Mouse (Mus musculus): ENCODE results near the gene Rnf227. TPM values are rescaled to one million over a fixed set of nuclear protein-coding genes. Genes with fewer than 3 reads are reported as not detected.

The Rnf227 gene
- polyA plus RNA-seq, 1 experiment = 0.06 TPM

DNA sequence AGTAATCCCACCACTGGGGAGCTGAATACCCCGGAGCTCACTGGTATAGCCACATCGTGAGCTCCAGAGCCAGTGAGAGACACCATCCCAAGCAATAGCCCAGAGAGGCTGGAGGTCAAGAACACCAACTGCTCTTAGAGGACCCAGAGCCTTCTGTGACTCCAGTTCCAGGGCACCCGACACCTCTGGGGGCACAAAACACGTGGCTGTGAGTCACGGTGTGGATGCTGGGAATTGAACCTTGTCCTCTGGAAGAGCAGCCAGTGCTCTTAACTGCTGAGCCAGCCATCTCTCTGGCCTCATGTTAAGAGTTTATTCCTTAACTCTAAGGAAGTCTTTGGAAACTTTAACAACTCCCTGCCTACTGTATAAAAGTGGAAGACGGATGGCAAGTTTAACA lies 44.7 kb downstream of the Rnf227 start:
- Histone ChIP-seq H3K36me3 (ENCODE audit: control insufficient read depth) (no peaks in the 10 kb centered on the region), H3K4me3 (replicated peaks) (no peak overlapping the region), H3K9me3 (ENCODE audit: control insufficient read depth, low read length) (no peaks in the 10 kb centered on the region), H3K27me3 (ENCODE audit: control insufficient read depth) (peaks cover 5% of the 10 kb centered on the region; the same call in 1 of the 2 replicates), H3K4me1 (ENCODE audit: control insufficient read depth) (peaks cover 2% of the 10 kb centered on the region)
- TF ChIP-seq TAL1 (IDR thresholded peaks at IDR 0.05; ENCODE audit: low read length) (no peak), GATA1 (IDR thresholded peaks at IDR 0.05; ENCODE audit: low read length) (no peak)

- no peak for TF ChIP-seq TAL1 (IDR thresholded peaks at IDR 0.05; ENCODE audit: low read length)
- TF ChIP-seq GATA1 (IDR thresholded peaks at IDR 0.05; ENCODE audit: low read length) = no peak
- Histone ChIP-seq H3K4me1 (ENCODE audit: control insufficient read depth) (peaks cover 6% of the 10 kb centered on the region), H3K4me3 (replicated peaks) (no peak overlapping the region), H3K9me3 (ENCODE audit: control insufficient read depth, low read length) (no peaks in the 10 kb centered on the region), H3K27me3 (ENCODE audit: control insufficient read depth) (peaks cover under 1% of the 10 kb centered on the region; the same call in 1 of the 2 replicates), H3K36me3 (ENCODE audit: control insufficient read depth) (peaks cover 2% of the 10 kb centered on the region)
These were observed 46.5 kb downstream of the Rnf227 start for GRCm38 (mm10) chr11:69386758-69387157.

DNA sequence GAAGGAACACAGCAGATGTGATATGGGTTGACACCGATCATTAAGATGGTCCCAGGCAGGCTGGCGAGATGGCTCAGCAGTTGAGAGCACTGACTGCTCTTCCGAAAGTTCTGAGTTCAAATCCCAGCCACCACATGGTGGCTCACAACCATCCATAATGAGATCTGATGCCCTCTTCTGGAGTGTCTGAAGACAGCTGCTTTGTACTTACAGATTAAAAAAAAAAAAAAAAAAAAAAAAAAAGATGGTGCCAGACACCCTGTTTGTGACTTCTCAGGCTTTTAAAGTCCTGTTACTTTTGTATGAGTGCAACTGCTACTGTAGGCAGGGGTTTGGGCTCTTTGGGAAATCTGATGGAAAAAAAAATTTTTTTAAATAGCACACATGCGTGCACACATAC lies 48.4 kb downstream of the Rnf227 start:
- no peaks in the 10 kb centered on the region; the same call in 1 of the 2 replicates for H3K27me3 ChIP-seq (ENCODE audit: control insufficient read depth)
- peaks cover 5% of the 10 kb centered on the region for H3K36me3 ChIP-seq (ENCODE audit: control insufficient read depth)
- H3K9me3 ChIP-seq (ENCODE audit: control insufficient read depth, low read length) = no peaks in the 10 kb centered on the region
- TF ChIP-seq GATA1 (IDR thresholded peaks at IDR 0.05; ENCODE audit: low read length) (no peak), TAL1 (IDR thresholded peaks at IDR 0.05; ENCODE audit: low read length) (no peak)
- H3K4me1 ChIP-seq (ENCODE audit: control insufficient read depth) = peaks cover 8% of the 10 kb centered on the region
- no peak overlapping the region for H3K4me3 ChIP-seq (replicated peaks)

GRCm38 (mm10) chr11:69389531-69390399 lies 49.5 kb downstream of the Rnf227 start:
- Histone ChIP-seq H3K4me1 (ENCODE audit: control insufficient read depth) (peaks cover 16% of the 10 kb centered on the region), H3K4me3 (replicated peaks) (no peak overlapping the region), H3K36me3 (ENCODE audit: control insufficient read depth) (peaks cover 5% of the 10 kb centered on the region), H3K9me3 (ENCODE audit: control insufficient read depth, low read length) (no peaks in the 10 kb centered on the region), H3K27me3 (ENCODE audit: control insufficient read depth) (no peaks in the 10 kb centered on the region; the same call in 1 of the 2 replicates)
- TF ChIP-seq GATA1 (IDR thresholded peaks at IDR 0.05; ENCODE audit: low read length) (no peak), TAL1 (IDR thresholded peaks at IDR 0.05; ENCODE audit: low read length) (no peak)

DNA sequence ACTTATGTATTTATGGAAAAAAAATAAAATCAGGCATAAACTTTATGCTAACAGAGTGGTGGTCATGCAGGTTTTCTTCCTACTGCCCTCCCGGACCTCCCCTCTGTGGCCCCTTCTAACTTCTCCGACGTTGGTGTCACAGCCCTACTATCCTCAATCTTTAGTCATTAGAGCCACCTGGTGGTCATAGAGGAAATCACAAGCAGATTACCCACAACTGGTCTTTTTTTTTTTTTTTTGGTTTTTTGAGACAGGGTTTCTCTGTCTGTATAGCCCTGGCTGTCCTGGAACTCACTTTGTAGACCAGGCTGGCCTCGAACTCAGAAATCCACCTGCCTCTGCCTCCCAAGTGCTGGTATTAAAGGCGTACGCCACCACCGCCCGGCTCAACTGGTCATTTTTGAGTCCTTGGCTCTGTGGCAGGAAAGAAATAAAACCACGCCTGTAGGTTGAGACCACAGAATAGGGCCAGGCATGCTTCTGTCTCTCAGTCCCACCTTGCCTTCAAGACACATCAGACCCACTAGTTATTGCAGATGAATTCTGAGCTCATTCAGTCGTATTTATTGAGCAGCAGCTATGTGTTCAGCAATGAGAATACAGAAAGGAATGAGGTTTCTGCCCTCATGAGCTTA lies 50.3 kb downstream of the Rnf227 start:
- no peaks in the 10 kb centered on the region for H3K9me3 ChIP-seq (ENCODE audit: control insufficient read depth, low read length)
- H3K4me1 ChIP-seq (ENCODE audit: control insufficient read depth) = peaks cover 17% of the 10 kb centered on the region
- no peak overlapping the region for H3K4me3 ChIP-seq (replicated peaks)
- no peak for TF ChIP-seq TAL1 (IDR thresholded peaks at IDR 0.05; ENCODE audit: low read length)
- no peak for TF ChIP-seq GATA1 (IDR thresholded peaks at IDR 0.05; ENCODE audit: low read length)
- H3K36me3 ChIP-seq (ENCODE audit: control insufficient read depth) = peaks cover 5% of the 10 kb centered on the region
- no peaks in the 10 kb centered on the region; the same call in 1 of the 2 replicates for H3K27me3 ChIP-seq (ENCODE audit: control insufficient read depth)

Other genes with a start within 250 kb of the Rnf227 start
- gene Per1, start 245.2 kb upstream of the Rnf227 start, polyA plus RNA-seq (2012) = 1.4 and 1.5 TPM in 2 replicates
- 0.05 TPM in 1 of 2 replicates, not detected in the other for gene Hes7, start 220.1 kb upstream of the Rnf227 start, polyA plus RNA-seq (2012)
- gene 9130213A22Rik, start 217.9 kb upstream of the Rnf227 start, polyA plus RNA-seq (2012) = not detected in 2 replicates
- 0.01 TPM in 1 of 2 replicates, not detected in the other for gene Aloxe3, start 214.6 kb upstream of the Rnf227 start, polyA plus RNA-seq (2012)
- gene Alox12b, start 183.5 kb upstream of the Rnf227 start, polyA plus RNA-seq (2012) = not detected in 2 replicates
- gene Alox8, start 142.6 kb upstream of the Rnf227 start, polyA plus RNA-seq (2012) = not detected in 2 replicates
- not detected in 2 replicates for gene Gucy2e, start 103.4 kb upstream of the Rnf227 start, polyA plus RNA-seq (2012)
- gene Cntrob, start 16.7 kb upstream of the Rnf227 start, polyA plus RNA-seq (2012) = 3.4 and 4.9 TPM in 2 replicates
- gene Trappc1, start 16.5 kb upstream of the Rnf227 start, polyA plus RNA-seq (2012) = 1.5 and 1.9 TPM in 2 replicates
- not detected in 2 replicates for gene Kcnab3, start 14.2 kb upstream of the Rnf227 start, polyA plus RNA-seq (2012)
- 1.1 and 1.8 TPM in 2 replicates for gene Chd3, start 28.9 kb downstream of the Rnf227 start, polyA plus RNA-seq (2012)
- 17.5 and 24.2 TPM in 2 replicates for gene Naa38, start 55.0 kb downstream of the Rnf227 start, polyA plus RNA-seq (2012)
- 0.12 and 0.40 TPM in 2 replicates for gene Cyb5d1, start 55.2 kb downstream of the Rnf227 start, polyA plus RNA-seq (2012)
- 0.08 TPM in 1 of 2 replicates, not detected in the other for gene Tmem88, start 57.8 kb downstream of the Rnf227 start, polyA plus RNA-seq (2012)
- 0.51 and 0.65 TPM in 2 replicates for gene Kdm6b, start 73.2 kb downstream of the Rnf227 start, polyA plus RNA-seq (2012)
- gene Dnah2, start 208.6 kb downstream of the Rnf227 start, polyA plus RNA-seq (2012) = 0.04 TPM in 1 of 2 replicates, not detected in the other
- gene Efnb3, start 219.7 kb downstream of the Rnf227 start, polyA plus RNA-seq (2012) = 0.15 and 0.20 TPM in 2 replicates
- gene Wrap53, start 239.8 kb downstream of the Rnf227 start, polyA plus RNA-seq (2012) = 3.8 and 7.2 TPM in 2 replicates
- 4.1 and 4.3 TPM in 2 replicates for gene Trp53, start 239.9 kb downstream of the Rnf227 start, polyA plus RNA-seq (2012)